Mouse (Mus musculus): Measurements from ENCODE around the gene Hoxa9.
A peak's percentile ranks its signal among the peaks of the same experiment; 100 is the strongest.

The Hoxa9 gene

DNA sequence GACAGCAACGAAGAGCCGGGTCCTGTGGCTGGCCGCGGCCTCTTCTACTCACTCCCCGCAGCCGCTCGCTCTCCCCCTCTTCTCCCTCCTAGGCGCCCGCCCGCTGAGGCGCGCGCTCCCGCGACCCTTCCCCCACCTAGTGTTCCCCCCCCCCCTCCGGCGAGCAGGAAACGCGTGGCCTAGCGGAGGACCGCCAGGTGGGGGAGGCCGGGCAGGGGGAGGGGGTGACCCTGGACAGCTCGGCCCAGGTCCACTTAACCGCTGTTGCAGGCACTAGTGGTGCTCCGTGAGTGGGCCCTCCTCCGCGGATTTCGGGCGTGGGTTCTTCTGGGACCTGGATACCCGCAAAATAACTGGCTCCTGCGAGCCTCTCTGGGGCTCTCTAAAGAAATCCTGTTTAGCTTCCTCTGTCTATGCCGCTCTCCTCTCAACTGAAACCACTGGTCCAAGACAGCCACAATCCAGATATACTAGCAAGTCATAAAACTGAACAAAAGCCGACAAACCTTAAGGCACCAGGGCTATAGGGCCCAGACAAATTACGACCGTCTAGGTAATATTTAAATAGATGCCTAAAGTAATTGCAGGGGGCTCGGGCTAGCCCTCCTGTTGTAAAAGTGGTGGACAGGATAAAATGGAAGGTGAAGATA, at the start of gene Hoxa9:
Hoxa9 (minus strand) TSS at position 574 of the 650 bp plus-strand sequence.
- no peak for DNase-seq (ENCODE audit: low spot score in 2 of 2)

DNA sequence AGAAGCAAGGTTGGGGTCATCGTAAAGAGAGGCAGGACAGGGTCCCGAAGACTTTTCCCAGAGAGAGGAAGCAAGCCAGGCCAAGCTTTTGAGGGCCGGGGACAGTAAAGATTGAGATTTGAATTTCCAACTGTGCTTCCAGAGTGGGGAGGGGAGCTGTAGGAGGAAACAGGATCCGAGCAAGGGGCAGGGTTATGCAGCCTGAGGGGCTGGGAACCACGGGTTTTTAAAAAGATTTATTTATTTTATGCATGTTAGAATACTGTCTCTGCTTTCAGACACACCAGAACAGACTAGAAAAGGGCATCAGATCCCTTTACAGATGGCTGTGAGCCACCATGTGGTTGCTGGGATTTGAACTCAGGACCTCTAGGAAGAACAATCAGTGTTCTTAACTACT, 46.0 kb upstream of the Hoxa9 start:
- no peak for DNase-seq (ENCODE audit: low spot score in 2 of 2)

DNA sequence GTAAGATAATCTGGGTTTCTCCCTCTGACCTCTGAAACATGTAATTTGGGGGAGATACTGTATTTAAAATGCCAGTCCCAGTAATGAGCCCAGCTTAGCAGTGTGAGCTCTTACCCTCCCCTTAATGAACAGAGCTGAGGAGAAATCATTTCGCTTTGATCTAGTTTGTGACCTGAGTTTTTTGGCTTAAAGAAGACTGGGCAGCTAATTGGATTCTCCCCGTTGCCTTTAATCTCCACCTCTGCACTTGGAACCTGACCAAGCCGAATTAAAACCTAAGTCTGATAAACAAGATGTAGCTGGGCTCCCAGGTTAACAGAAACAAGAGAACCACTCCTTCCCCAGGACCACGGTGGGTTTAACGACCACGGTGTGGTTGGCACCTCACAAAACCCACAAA, 45.5 kb upstream of the Hoxa9 start:
- DNase-seq (ENCODE audit: low spot score in 2 of 2): no peak

- DNase-seq (ENCODE audit: low spot score in 2 of 2): no peak
These were observed 44.8 kb upstream of the Hoxa9 start for GRCm38 (mm10) chr6:52275563-52276280.

DNA sequence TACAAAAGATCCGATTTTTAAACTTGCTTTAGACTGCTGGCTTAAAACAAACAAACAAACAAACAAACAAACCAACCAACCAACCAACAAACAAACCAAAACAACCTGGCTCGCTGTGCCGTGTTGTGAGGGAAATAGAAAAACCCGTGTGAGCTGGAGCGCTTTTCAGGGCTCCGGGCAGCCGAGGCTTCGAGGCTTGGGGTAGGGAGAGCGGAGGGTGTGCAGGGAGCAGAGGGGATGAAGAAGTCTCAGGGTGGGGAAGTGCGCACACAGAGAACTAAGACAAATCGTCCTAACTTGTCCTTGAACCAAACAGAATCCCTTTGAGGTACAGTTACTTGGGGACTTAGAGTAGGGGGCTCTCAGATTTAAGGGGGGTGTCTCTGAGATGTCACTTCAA, 43.7 kb upstream of the Hoxa9 start:
- DNase-seq (ENCODE audit: low spot score in 2 of 2): no peak

- no peak for DNase-seq (ENCODE audit: low spot score in 2 of 2)
These were observed 42.9 kb upstream of the Hoxa9 start for GRCm38 (mm10) chr6:52273656-52274280.

- no peak for DNase-seq (ENCODE audit: low spot score in 2 of 2)
These were observed 42.1 kb upstream of the Hoxa9 start for GRCm38 (mm10) chr6:52272766-52273655.

- DNase-seq (ENCODE audit: low spot score in 2 of 2): peak; percentile 28 to 70
These were observed 39.9 kb upstream of the Hoxa9 start for GRCm38 (mm10) chr6:52270494-52271480.

DNA sequence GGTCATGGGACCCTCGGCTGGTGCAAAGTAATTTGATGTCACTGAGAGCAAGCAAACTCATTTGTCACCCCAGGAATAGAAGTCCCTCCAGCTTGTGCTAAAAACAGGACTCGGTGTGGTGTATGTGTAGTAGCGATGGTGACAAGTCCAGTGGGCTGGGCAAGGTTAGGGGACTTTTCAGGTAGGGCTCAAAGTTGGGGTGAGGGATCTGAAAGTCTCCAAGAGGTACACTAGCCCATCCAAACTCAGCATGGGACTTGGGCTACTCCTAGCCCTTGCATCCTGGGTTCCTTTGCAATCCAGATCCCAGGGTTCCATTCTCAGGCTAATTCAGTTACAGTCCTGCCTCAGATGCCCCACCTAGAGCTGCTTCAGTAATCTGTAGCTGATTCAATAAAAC, 37.9 kb upstream of the Hoxa9 start:
- peak in 1 of 2 experiments; percentile 4 for DNase-seq (ENCODE audit: low spot score in 2 of 2)

DNA sequence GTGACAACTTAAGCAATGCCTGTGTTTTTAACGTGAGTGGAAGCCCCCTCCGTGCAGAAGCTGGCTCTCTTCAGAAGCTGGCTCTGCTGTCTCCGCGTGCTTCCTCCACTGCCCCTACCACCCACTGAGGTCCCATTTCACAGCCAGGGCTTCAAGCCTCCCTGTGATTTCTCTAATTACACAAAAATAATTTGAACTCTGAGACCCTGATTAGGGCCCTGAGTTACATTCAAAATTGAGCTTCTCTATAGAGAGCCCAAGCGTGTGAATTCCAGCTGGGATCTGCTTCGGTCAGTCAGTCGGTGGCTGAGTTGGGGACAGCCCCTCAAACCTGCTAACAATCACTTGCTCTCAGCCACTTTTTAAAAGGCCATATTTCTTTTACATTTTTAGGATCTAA, 37.5 kb upstream of the Hoxa9 start:
- DNase-seq (ENCODE audit: low spot score in 2 of 2): peak in 1 of 2 experiments; percentile 7

DNA sequence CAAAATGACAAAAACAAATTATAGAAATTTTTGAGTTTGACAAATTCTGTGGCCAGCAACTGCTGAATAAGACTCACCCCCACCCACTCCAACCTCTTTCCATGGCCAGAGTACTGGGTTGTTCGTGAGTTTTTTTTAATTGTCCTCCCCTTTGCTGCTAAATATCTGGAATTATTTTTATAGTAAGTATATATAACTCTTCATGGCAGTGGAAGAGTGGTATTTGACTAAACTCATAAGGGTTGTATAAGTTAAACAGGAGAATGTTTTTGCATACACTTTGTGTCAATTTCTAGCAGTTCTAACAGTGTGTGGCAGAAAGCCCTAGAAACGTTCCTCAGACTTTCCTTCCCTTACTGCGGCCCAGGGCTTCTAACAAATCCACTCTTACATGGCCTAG, 36.8 kb upstream of the Hoxa9 start:
- DNase-seq (ENCODE audit: low spot score in 2 of 2): no peak

DNA sequence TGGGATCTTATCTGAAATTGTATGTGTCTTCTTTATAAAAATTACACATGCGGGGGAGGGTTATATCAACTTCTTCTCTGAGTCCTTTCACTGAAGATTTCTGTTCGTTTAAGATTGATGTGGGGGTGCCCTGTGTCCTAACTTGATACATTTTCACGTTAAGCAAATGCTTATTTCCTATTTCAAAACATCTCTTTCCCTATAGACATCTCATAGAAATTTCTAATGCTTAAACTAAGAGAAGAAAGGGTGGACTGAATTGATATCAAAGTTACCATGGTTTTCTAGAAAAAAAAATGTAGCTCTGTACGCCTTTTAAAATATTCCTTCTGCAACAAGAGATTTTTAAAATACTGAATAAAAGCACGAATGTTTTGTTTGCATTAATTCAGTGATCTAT, 36.3 kb upstream of the Hoxa9 start:
- no peak for DNase-seq (ENCODE audit: low spot score in 2 of 2)

DNA sequence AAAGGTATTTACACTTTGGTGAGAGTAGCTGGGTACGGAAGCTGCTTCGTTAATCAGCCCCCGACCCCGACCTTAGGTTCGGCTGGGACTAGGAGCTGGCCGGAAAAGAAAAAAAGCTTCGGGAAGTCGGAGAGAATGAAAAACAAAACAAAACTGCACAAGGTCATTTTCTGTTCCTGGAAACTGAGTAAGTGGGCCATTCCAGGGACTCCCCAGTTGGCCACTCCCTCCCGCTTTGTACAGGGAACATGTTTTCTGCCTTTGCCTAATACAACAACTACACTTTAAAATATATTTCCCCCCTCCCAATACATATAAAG, 35.7 kb upstream of the Hoxa9 start:
- DNase-seq (ENCODE audit: low spot score in 2 of 2): peak in 1 of 2 experiments; percentile 1

DNA sequence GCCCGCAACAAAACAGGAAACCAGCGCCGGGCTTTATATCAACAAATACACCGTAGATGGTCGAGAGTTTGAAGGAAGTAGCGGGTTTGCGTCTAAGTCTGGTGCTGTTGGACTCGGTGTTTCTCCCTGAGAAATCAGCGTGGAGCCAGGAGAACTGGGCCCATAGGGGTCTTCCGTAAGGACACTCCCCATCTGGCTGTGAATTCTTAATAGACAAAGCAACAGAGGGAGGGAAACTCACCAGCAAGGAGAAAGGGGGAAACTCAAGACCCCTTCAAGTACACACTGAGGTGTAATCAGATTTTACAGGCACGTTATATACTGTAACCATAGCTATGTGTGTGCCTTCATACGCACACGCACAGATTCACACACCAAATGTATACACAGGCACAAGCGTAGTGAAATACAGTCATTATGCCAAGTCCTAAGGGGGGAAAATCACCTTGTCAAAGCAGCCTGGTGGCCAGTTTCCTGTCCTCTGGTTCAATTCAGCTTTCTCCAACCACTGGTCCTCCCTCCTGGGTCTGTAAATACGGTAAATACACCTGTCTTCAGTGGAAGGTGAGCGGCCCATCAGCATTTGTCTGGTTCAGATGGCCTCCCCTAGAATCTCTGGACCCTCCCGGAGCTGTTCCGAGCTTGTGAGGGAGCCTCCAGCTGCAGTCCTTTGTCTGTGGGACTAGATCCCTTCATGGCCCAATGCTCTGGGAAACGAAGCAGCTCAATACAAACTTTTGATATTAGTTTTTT, 35.2 kb upstream of the Hoxa9 start:
- DNase-seq (ENCODE audit: low spot score in 2 of 2): no peak

- DNase-seq (ENCODE audit: low spot score in 2 of 2): peak in 1 of 2 experiments; percentile 14
These were observed 34.5 kb upstream of the Hoxa9 start for GRCm38 (mm10) chr6:52265306-52265912.

GRCm38 (mm10) chr6:52264106-52264790, 33.4 kb upstream of the Hoxa9 start:
- peak in 1 of 2 experiments; percentile 9 for DNase-seq (ENCODE audit: low spot score in 2 of 2)

DNA sequence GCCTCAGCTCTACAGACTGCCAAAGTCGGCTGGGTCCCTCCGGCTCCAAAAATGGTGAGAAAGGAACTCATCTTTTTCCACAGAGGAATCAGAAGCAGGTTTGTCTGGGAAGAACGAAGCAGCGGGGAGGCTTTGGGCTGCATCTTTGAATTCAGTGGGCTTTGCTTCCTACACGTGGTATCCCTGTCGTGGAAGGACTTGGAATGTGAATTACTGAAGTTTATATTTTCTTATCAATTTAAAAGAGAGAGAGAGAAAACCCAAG, 32.4 kb upstream of the Hoxa9 start:
- no peak for DNase-seq (ENCODE audit: low spot score in 2 of 2)

DNA sequence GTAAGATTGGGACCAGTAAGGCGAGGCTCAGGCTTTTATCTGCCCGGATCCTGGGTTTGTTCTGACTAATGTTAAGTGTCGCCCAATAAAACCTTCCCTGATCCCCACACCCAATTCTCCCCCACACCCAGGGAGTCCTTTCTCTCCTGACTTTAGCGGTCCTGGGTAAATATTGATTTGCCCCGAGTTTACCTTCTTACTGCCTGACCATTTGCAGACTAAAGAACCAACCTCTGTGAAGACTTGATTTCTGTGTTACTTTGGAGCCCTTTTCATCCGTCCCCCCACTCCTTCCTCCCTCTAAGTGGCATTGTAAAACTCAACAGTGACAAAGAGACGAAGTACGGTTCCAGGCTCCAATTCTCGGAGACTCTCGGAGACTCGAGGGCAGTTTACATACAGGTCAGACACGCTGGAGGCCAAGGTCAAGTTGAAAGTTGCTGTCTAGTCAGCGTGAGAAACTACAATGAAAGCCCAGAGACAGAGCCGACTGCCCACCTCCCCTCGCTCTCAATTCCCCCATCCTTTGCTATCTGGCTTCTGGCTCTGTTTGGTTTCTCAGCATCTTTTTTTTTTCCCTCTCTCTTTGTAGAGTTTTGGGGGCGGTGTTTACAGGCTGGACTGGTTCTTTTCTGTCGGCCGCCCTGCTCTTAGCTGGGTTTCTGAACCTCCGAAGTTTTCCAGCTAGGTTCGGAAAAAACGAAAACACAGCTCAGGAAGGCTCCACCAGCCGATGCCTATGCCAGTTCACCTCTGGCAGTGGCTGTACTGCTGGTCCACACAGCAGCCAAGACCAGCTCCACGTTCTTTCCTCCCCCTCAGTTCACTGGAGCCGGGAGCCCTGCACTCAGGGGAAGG, 31.8 kb upstream of the Hoxa9 start:
- peak in 1 of 2 experiments; percentile 10 for DNase-seq (ENCODE audit: low spot score in 2 of 2)
